Mouse (Mus musculus) bone marrow macrophage, adult 2 months (primary cell): ENCODE results near the gene Dctn5. TPM values are rescaled to one million over a fixed set of nuclear protein-coding genes. Genes with fewer than 3 reads are reported as not detected.

Source experiments
- H3K27ac ChIP-seq: 2 replicates; pipeline ENCODE4 v1.5.1; 2012; ENCODE audit warnings: low read depth, low read length; ENCODE audit not compliant: insufficient read depth
- H3K4me1 ChIP-seq: 2 replicates; pipeline ENCODE4 v1.6.1; 2012; ENCODE audit warnings: low read length; ENCODE audit not compliant: control insufficient read depth, insufficient read depth
- H3K4me3 ChIP-seq: 2 replicates; pipeline ENCODE4 v1.5.1; 2012; ENCODE audit warnings: mild to moderate bottlenecking, low read length, moderate library complexity; ENCODE audit not compliant: insufficient read depth
- CTCF ChIP-seq: IDR thresholded peaks from 2 replicates; pipeline ENCODE4 v1.5.1; 2012; ENCODE audit warnings: low read depth, mild to moderate bottlenecking, low read length, moderate library complexity
- POLR2A ChIP-seq: IDR thresholded peaks from 2 replicates; pipeline ENCODE4 v1.6.1; 2012; ENCODE audit warnings: mild to moderate bottlenecking, low read depth, low read length, borderline replicate concordance
- polyA plus RNA-seq: library from polyadenylated mRNA; stranded (reverse); fragments of >200 nt; gene quantifications from 2 replicates; pipeline ENCODE4 v1.2.4, GENCODE M21; 2012; ENCODE audit not compliant: missing spikeins, insufficient read depth, insufficient read length

The Dctn5 gene
- polyA plus RNA-seq, 1 experiment, result 129 TPM

- TF ChIP-seq POLR2A (no peak), CTCF (no peak)
- no peak overlapping the region for H3K27ac ChIP-seq
- no peak overlapping the region for H3K4me3 ChIP-seq
- no peaks in the 10 kb centered on the region for H3K4me1 ChIP-seq
Measured at GRCm38 (mm10) chr7:122191097-122191496, 58.3 kb downstream of the Dctn5 start.

GRCm38 (mm10) chr7:122193919-122194318 lies 61.1 kb downstream of the Dctn5 start:
- Histone ChIP-seq H3K27ac (no peak overlapping the region), H3K4me1 (0 out of 2 replicates have a peak, but pooled peaks cover 2% of the 10 kb centered on the region), H3K4me3 (no peak overlapping the region)
- TF ChIP-seq POLR2A (no peak), CTCF (no peak)

DNA sequence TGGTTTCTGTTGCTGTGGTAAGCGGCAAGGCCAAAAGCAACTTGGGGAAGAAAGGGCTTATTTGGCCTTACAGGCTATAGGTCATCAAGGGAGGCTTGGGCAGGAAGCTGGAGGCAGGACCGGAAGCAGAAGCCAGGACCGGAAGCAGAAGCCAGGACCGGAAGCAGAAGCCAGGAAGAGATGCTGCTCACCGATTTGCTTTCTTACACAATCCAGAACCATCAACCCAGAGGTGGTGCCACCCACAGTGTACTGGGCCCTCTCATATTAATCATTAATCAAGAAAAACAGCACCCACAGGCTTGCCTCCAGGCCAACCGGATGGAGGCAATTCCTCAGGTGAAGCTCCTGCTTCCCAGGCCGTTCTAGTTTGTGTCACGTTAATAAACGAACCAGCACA lies 63.9 kb downstream of the Dctn5 start:
- TF ChIP-seq POLR2A (no peak), CTCF (no peak)
- Histone ChIP-seq H3K27ac (no peak overlapping the region), H3K4me1 (0 out of 2 replicates have a peak, but pooled peaks cover 2% of the 10 kb centered on the region)

GRCm38 (mm10) chr7:122197306-122197705 lies 64.5 kb downstream of the Dctn5 start:
- H3K4me3 ChIP-seq, result no peak overlapping the region
- H3K27ac ChIP-seq, result no peak overlapping the region
- 0 out of 2 replicates have a peak, but pooled peaks cover 2% of the 10 kb centered on the region for H3K4me1 ChIP-seq
- TF ChIP-seq POLR2A (no peak), CTCF (no peak)

More for the DNA sequence above, 63.9 kb downstream of the Dctn5 start:
- H3K4me3 ChIP-seq, result no peak overlapping the region

Other genes starting within 250 kb of the Dctn5 start
- 20.4 and 25.3 TPM in 2 replicates for gene Cog7, start 151.3 kb upstream of the Dctn5 start, polyA plus RNA-seq
- 28.4 and 30.2 TPM in 2 replicates for gene Gga2, start 111.8 kb upstream of the Dctn5 start, polyA plus RNA-seq
- gene Ubfd1, start 65.9 kb upstream of the Dctn5 start, polyA plus RNA-seq, result 27.9 and 29.7 TPM in 2 replicates
- gene Ears2, start 65.8 kb upstream of the Dctn5 start, polyA plus RNA-seq, result 1.5 and 2.1 TPM in 2 replicates
- gene Ndufab1, start 31.2 kb upstream of the Dctn5 start, polyA plus RNA-seq, result 96.8 and 102 TPM in 2 replicates
- gene Palb2, start 56 bp upstream of the Dctn5 start, polyA plus RNA-seq, result 12.2 and 12.5 TPM in 2 replicates
- 28.0 and 31.9 TPM in 2 replicates for gene Plk1, start 26.4 kb downstream of the Dctn5 start, polyA plus RNA-seq
- not detected in 2 replicates for gene Ern2, start 53.2 kb downstream of the Dctn5 start, polyA plus RNA-seq
- 0.99 and 1.3 TPM in 2 replicates for gene Chp2, start 86.5 kb downstream of the Dctn5 start, polyA plus RNA-seq
- gene Prkcb, start 155.7 kb downstream of the Dctn5 start, polyA plus RNA-seq, result 196 and 203 TPM in 2 replicates